Comparison of ENCODE assay signal across 9 mouse cellular contexts in genomic region chr4:136249780-136250179, GRCm38 (mm10). TPM values are rescaled to one million over a fixed set of nuclear protein-coding genes. Genes with fewer than 3 reads are reported as not detected.
DNase-seq lines count a peak whose midpoint lies in the region; ATAC-seq and TF ChIP-seq lines count a peak whose summit lies in the region.
"Had no signal": no experiment of that assay in that cellular context is flagged by ENCODE, and none has a peak within 500 bp of the region (broad histone marks: within the 10 kb centered on the region; RNA-seq: fewer than 3 reads in every experiment).

No protein-coding gene starts in this region.

- no peaks in the 10 kb centered on the region for H3K9me3 ChIP-seq in megakaryocyte, embryonic 14.5 days
- no peaks in the 10 kb centered on the region for H3K9me3 ChIP-seq in heart, embryonic 13.5 days
- no peaks in the 10 kb centered on the region for H3K9me3 ChIP-seq in limb, embryonic 15.5 days

- 31% methylated on average over 9 of the region's 9 CpGs for WGBS in heart, embryonic 13.5 days
- WGBS in limb, embryonic 15.5 days = 31% methylated on average over 9 of the region's 9 CpGs
- WGBS in thymus, adult 2 months = 64% methylated on average over 9 of the region's 9 CpGs

- H3K9ac ChIP-seq in heart, embryonic 13.5 days = peak overlapping the region; percentile 87
- H3K9ac ChIP-seq in limb, embryonic 15.5 days = no peak overlapping the region

- DNase-seq in urinary bladder, postnatal 25 days (ENCODE audit: low spot score) = peak; percentile 68
- DNase-seq in thymus, adult 2 months = no peak

- TF ChIP-seq CTCF in thymus, adult 2 months (IDR thresholded peaks at IDR 0.05; ENCODE audit: borderline replicate concordance, control insufficient read depth, extremely low read depth, insufficient read depth, low read length, poor library complexity) = no peak

- H3K27ac ChIP-seq in heart, embryonic 13.5 days (replicated peaks) = no peak overlapping the region
- peak overlapping the region; percentile 48 for H3K27ac ChIP-seq in limb, embryonic 15.5 days
- H3K27ac ChIP-seq in thymus, adult 2 months (ENCODE audit: control insufficient read depth, insufficient read depth, low read length) = no peak overlapping the region
- H3K27ac ChIP-seq: kidney, postnatal 0 days had no signal

- peak overlapping the region; percentile 88 for H3K4me2 ChIP-seq in heart, embryonic 13.5 days
- H3K4me2 ChIP-seq in limb, embryonic 15.5 days = peak overlapping the region; percentile 93

- no peak for TF ChIP-seq POLR2A in thymus, adult 2 months (IDR thresholded peaks at IDR 0.05; ENCODE audit: control insufficient read depth, extremely low read depth, insufficient read depth, low read length, poor library complexity)

- ATAC-seq in megakaryocyte, adult 5-6 weeks (ENCODE audit: poor library complexity, severe bottlenecking) = no peak
- no peak for ATAC-seq in heart, embryonic 13.5 days (ENCODE audit: extremely low read depth, insufficient number of reproducible peaks, low FRiP score, low TSS enrichment)
- ATAC-seq in limb, embryonic 15.5 days (ENCODE audit: insufficient number of reproducible peaks, low FRiP score, low TSS enrichment, low read depth) = no peak
- ATAC-seq in megakaryocyte progenitor cell, adult 5-6 weeks (replicated peaks; ENCODE audit: poor library complexity) = no peak
- ATAC-seq in activated CD4-positive, CD25-positive, alpha-beta regulatory T cell, adult 4 months = no peak

- peaks cover 92% of the 10 kb centered on the region for H3K27me3 ChIP-seq in megakaryocyte, embryonic 14.5 days (replicated peaks)
- H3K27me3 ChIP-seq in heart, embryonic 13.5 days (replicated peaks) = peaks cover 57% of the 10 kb centered on the region
- H3K27me3 ChIP-seq in limb, embryonic 15.5 days = peaks cover 49% of the 10 kb centered on the region
- H3K27me3 ChIP-seq in thymus, adult 2 months (ENCODE audit: control insufficient read depth, insufficient read depth, low read length) = peaks cover 39% of the 10 kb centered on the region

- no peaks in the 10 kb centered on the region for H3K36me3 ChIP-seq in megakaryocyte, embryonic 14.5 days (replicated peaks; ENCODE audit: low read length)
- 0 out of 2 replicates have a peak, but pooled peaks cover 3% of the 10 kb centered on the region for H3K36me3 ChIP-seq in heart, embryonic 13.5 days
- 0 out of 2 replicates have a peak, but pooled peaks cover 6% of the 10 kb centered on the region for H3K36me3 ChIP-seq in limb, embryonic 15.5 days
- no peaks in the 10 kb centered on the region for H3K36me3 ChIP-seq in thymus, adult 2 months (ENCODE audit: control insufficient read depth, insufficient read depth, low read length)

- H3K4me1 ChIP-seq in megakaryocyte, embryonic 14.5 days = peaks cover 35% of the 10 kb centered on the region
- H3K4me1 ChIP-seq in heart, embryonic 13.5 days = peaks cover 52% of the 10 kb centered on the region
- H3K4me1 ChIP-seq in limb, embryonic 15.5 days = peaks cover 45% of the 10 kb centered on the region
- H3K4me1 ChIP-seq in thymus, adult 2 months (replicated peaks; ENCODE audit: control insufficient read depth, insufficient read depth, low read length) = peaks cover 20% of the 10 kb centered on the region

- peak overlapping the region; percentile 48 for H3K4me3 ChIP-seq in megakaryocyte, embryonic 14.5 days (replicated peaks)
- H3K4me3 ChIP-seq in heart, embryonic 13.5 days = peak overlapping the region; percentile 77
- H3K4me3 ChIP-seq in limb, embryonic 15.5 days = 0 out of 2 replicates have a peak overlapping the region, but pooled peaks have one; percentile 48
- H3K4me3 ChIP-seq in thymus, adult 2 months (ENCODE audit: control insufficient read depth, insufficient read depth, low read length) = no peak overlapping the region

RNA-seq across cellular contexts. Expression of gene Tcea3, which starts 2.3 kb away (rescaled TPM):
- polyA plus RNA-seq in megakaryocyte, embryonic 14.5 days (2012; ENCODE audit: insufficient read depth, low replicate concordance) = not detected in 2 replicates
- total RNA-seq in megakaryocyte, adult 5-6 weeks (2015) = 5.6 and 6.0 TPM in 2 replicates
- 3.5 and 7.2 TPM in 2 replicates for total RNA-seq in megakaryocyte, adult 5-6 weeks (2017)
- polyA plus RNA-seq in heart, embryonic 13.5 days (2015; fragmentation: Nextera tagmentation; extraction: Ambion mirVana) = 58.8 and 62.7 TPM in 2 replicates
- polyA plus RNA-seq in limb, embryonic 15.5 days (2015; fragmentation: Nextera tagmentation; extraction: Ambion mirVana) = 20.6 and 29.9 TPM in 2 replicates
- 0.10 TPM in 1 of 2 replicates, not detected in the other for total RNA-seq in megakaryocyte progenitor cell, adult 5-6 weeks (2015)
- 0.33 and 0.41 TPM in 2 replicates for total RNA-seq in megakaryocyte progenitor cell, adult 5-6 weeks (2017)
- under 1 TPM in 1 of 2 experiments, not detected in 1; 0.58 TPM for polyA plus RNA-seq in activated CD4-positive, CD25-positive, alpha-beta regulatory T cell, adult 4 months (2017; shearing (Covaris generic))
- polyA plus RNA-seq in thymus, adult 2 months (2012; rRNA removed) = 0.66 and 1.8 TPM in 2 replicates

RNA-seq across cellular contexts. Expression of gene Zfp46, which starts 34.7 kb away (rescaled TPM):
- 1.9 and 3.7 TPM in 2 replicates for polyA plus RNA-seq in megakaryocyte, embryonic 14.5 days (2012; ENCODE audit: insufficient read depth, low replicate concordance)
- total RNA-seq in megakaryocyte, adult 5-6 weeks (2015) = 4.2 and 4.5 TPM in 2 replicates
- total RNA-seq in megakaryocyte, adult 5-6 weeks (2017) = 8.1 and 9.3 TPM in 2 replicates
- polyA plus RNA-seq in heart, embryonic 13.5 days (2015; fragmentation: Nextera tagmentation; extraction: Ambion mirVana) = 18.3 and 19.7 TPM in 2 replicates
- 25.0 and 25.9 TPM in 2 replicates for polyA plus RNA-seq in limb, embryonic 15.5 days (2015; fragmentation: Nextera tagmentation; extraction: Ambion mirVana)
- total RNA-seq in megakaryocyte progenitor cell, adult 5-6 weeks (2015) = 6.7 and 7.7 TPM in 2 replicates
- 7.4 and 7.9 TPM in 2 replicates for total RNA-seq in megakaryocyte progenitor cell, adult 5-6 weeks (2017)
- 1 to 10 TPM; 9.4 to 9.5 TPM for polyA plus RNA-seq in activated CD4-positive, CD25-positive, alpha-beta regulatory T cell, adult 4 months (2017; shearing (Covaris generic))
- polyA plus RNA-seq in thymus, adult 2 months (2012; rRNA removed) = 15.6 and 18.7 TPM in 2 replicates

RNA-seq across cellular contexts. Expression of gene Asap3, which starts 43.6 kb away (rescaled TPM):
- polyA plus RNA-seq in megakaryocyte, embryonic 14.5 days (2012; ENCODE audit: insufficient read depth, low replicate concordance) = not detected in 2 replicates
- total RNA-seq in megakaryocyte, adult 5-6 weeks (2015) = not detected in 2 replicates
- 0.04 TPM in 1 of 2 replicates, not detected in the other for total RNA-seq in megakaryocyte, adult 5-6 weeks (2017)
- polyA plus RNA-seq in heart, embryonic 13.5 days (2015; fragmentation: Nextera tagmentation; extraction: Ambion mirVana) = 2.6 and 3.4 TPM in 2 replicates
- 15.4 and 19.0 TPM in 2 replicates for polyA plus RNA-seq in limb, embryonic 15.5 days (2015; fragmentation: Nextera tagmentation; extraction: Ambion mirVana)
- total RNA-seq in megakaryocyte progenitor cell, adult 5-6 weeks (2015) = not detected in 2 replicates
- total RNA-seq in megakaryocyte progenitor cell, adult 5-6 weeks (2017) = not detected in 2 replicates
- polyA plus RNA-seq in activated CD4-positive, CD25-positive, alpha-beta regulatory T cell, adult 4 months (2017; shearing (Covaris generic)) = under 1 TPM in 1 of 2 experiments, not detected in 1; 0.25 TPM
- polyA plus RNA-seq in thymus, adult 2 months (2012; rRNA removed) = 4.1 and 4.4 TPM in 2 replicates
